Mouse (Mus musculus) stomach, embryonic 14.5 days (tissue): ENCODE data around the gene Cerkl. TPM values are rescaled to one million over a fixed set of nuclear protein-coding genes. Genes with fewer than 3 reads are reported as not detected.

Experiments used
- ATAC-seq: fragments of 200-750 bp; cut with Nextera tagmentation; 2 replicates; pipeline ENCODE4 v1.8.0; 2017; ENCODE audit warnings: low read depth, moderate TSS enrichment; ENCODE audit not compliant: insufficient number of reproducible peaks, insufficient read depth, low FRiP score
- H3K27ac ChIP-seq: fragments of 300-500 bp; sonication (generic); 2 replicates; pipeline ENCODE4 v1.5.1; 2014; ENCODE audit warnings: mild to moderate bottlenecking, low read length, moderate library complexity, mixed read lengths
- H3K27me3 ChIP-seq: fragments of 300-500 bp; sonication (generic); 2 replicates; pipeline ENCODE4 v1.6.1; 2014; ENCODE audit warnings: low read length, control low read depth, mixed read lengths; ENCODE audit not compliant: control insufficient read depth, insufficient read depth
- H3K36me3 ChIP-seq: fragments of 300-500 bp; sonication (generic); 2 replicates; pipeline ENCODE4 v1.6.1; 2014; ENCODE audit warnings: mild to moderate bottlenecking, control low read depth, low read length, moderate library complexity, mixed read lengths; ENCODE audit not compliant: control insufficient read depth, insufficient read depth
- H3K4me1 ChIP-seq: fragments of 300-500 bp; sonication (generic); 2 replicates; pipeline ENCODE4 v1.6.1; 2014; ENCODE audit warnings: low read length, control low read depth, mixed read lengths; ENCODE audit not compliant: control insufficient read depth, insufficient read depth
- H3K4me2 ChIP-seq: fragments of 300-500 bp; sonication (generic); replicated peaks from 2 replicates; pipeline ENCODE4 v1.6.1; 2014; ENCODE audit warnings: low read depth, low read length, control low read depth
- H3K4me3 ChIP-seq: fragments of 300-500 bp; sonication (generic); 2 replicates; pipeline ENCODE4 v1.5.1; 2014; ENCODE audit warnings: low read depth, low read length, control low read depth
- H3K9ac ChIP-seq: fragments of 300-500 bp; sonication (generic); replicated peaks from 2 replicates; pipeline ENCODE4 v1.6.1; 2014; ENCODE audit warnings: low read depth, mild to moderate bottlenecking, control low read depth, low read length, moderate library complexity, mixed read lengths
- H3K9me3 ChIP-seq: fragments of 300-500 bp; sonication (generic); 2 replicates; pipeline ENCODE4 v1.6.1; 2016; ENCODE audit warnings: low read depth, low read length, control low read depth; ENCODE audit not compliant: control insufficient read depth
- WGBS: fragments of 180-500 bp; shearing (Covaris S2); extraction: QIAGEN DNeasy Blood & Tissue Kit; methylation state at CpG from one replicate; pipeline ENCODE4 v1.1.7; 2014; 5-methylcytosine and 5-hydroxymethylcytosine counted together
- polyA plus RNA-seq: library from polyadenylated mRNA; unstranded; fragments of >200 nt; fragmentation: Nextera tagmentation; extraction: Ambion mirVana; gene quantifications from 2 replicates; pipeline ENCODE4 v1.2.1, GENCODE M21; 2014

The Cerkl gene
- polyA plus RNA-seq, 1 experiment from 2014 or later = 1.4 TPM

GRCm38 (mm10) chr2:79459061-79460045 is 2.8 kb upstream of the Cerkl start:
- no peak overlapping the region for H3K4me3 ChIP-seq

GRCm38 (mm10) chr2:79457932-79458331 is 1.3 kb upstream of the Cerkl start:
- peaks cover 64% of the 10 kb centered on the region for H3K27me3 ChIP-seq
- ATAC-seq = no peak
- no peaks in the 10 kb centered on the region for H3K4me1 ChIP-seq
- H3K4me3 ChIP-seq = no peak overlapping the region
- WGBS = 24% methylated on average over 3 of the region's 3 CpGs
- no peak overlapping the region for H3K9ac ChIP-seq
- H3K36me3 ChIP-seq = no peaks in the 10 kb centered on the region
- no peaks in the 10 kb centered on the region for H3K9me3 ChIP-seq
- no peak overlapping the region for H3K4me2 ChIP-seq
- H3K27ac ChIP-seq = no peak overlapping the region

More at GRCm38 (mm10) chr2:79459061-79460045, 2.8 kb upstream of the Cerkl start:
- Histone ChIP-seq H3K9ac (no peak overlapping the region), H3K36me3 (no peaks in the 10 kb centered on the region), H3K27ac (no peak overlapping the region), H3K9me3 (no peaks in the 10 kb centered on the region), H3K27me3 (peaks cover 62% of the 10 kb centered on the region), H3K4me2 (no peak overlapping the region), H3K4me1 (no peaks in the 10 kb centered on the region)
- no peak for ATAC-seq
- WGBS = 3% methylated on average over 41 of the region's 44 CpGs

DNA sequence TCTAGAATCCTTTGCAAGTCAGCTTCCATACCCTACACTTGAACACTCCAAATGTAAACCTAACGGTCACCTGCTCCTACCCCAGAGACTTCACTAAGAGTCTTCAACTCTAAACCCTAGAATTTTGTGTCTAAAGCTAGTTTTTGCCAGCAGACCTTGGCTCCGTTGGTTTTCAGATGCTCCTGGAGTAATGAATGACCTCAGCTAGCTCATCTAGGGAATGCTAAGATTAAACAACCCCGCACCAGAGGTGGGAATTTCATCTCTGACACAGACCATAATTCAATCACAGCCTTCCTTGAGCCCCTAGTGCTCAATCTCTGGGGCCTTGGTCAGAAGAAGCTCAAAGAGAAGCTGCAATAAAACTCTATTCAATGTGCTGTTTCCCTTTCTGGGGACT is 849 bp upstream of the Cerkl start:
- H3K4me1 ChIP-seq = no peaks in the 10 kb centered on the region
- H3K36me3 ChIP-seq = no peaks in the 10 kb centered on the region
- H3K9me3 ChIP-seq = no peaks in the 10 kb centered on the region
- H3K4me2 ChIP-seq = no peak overlapping the region
- H3K4me3 ChIP-seq = no peak overlapping the region
- ATAC-seq = no peak
- H3K27me3 ChIP-seq = peaks cover 64% of the 10 kb centered on the region
- WGBS = 55% methylated on average over 3 of the region's 3 CpGs
- H3K27ac ChIP-seq = no peak overlapping the region
- H3K9ac ChIP-seq = no peak overlapping the region

GRCm38 (mm10) chr2:79455646-79456045 is 939 bp downstream of the Cerkl start:
- Histone ChIP-seq H3K4me2 (no peak overlapping the region), H3K4me3 (no peak overlapping the region), H3K36me3 (no peaks in the 10 kb centered on the region), H3K4me1 (no peaks in the 10 kb centered on the region), H3K9me3 (no peaks in the 10 kb centered on the region), H3K27ac (no peak overlapping the region), H3K27me3 (peaks cover 64% of the 10 kb centered on the region), H3K9ac (no peak overlapping the region)
- 4% methylated on average over 10 of the region's 10 CpGs for WGBS
- no peak for ATAC-seq

- H3K27ac ChIP-seq = no peak overlapping the region
- no peaks in the 10 kb centered on the region for H3K4me1 ChIP-seq
- H3K9me3 ChIP-seq = no peaks in the 10 kb centered on the region
- H3K9ac ChIP-seq = no peak overlapping the region
- peaks cover 57% of the 10 kb centered on the region for H3K27me3 ChIP-seq
- no peaks in the 10 kb centered on the region for H3K36me3 ChIP-seq
- 20% methylated on average over 15 of the region's 15 CpGs for WGBS
- no peak overlapping the region for H3K4me3 ChIP-seq
- ATAC-seq = no peak
- no peak overlapping the region for H3K4me2 ChIP-seq
These were observed 1.7 kb downstream of the Cerkl start for GRCm38 (mm10) chr2:79454786-79455446.

DNA sequence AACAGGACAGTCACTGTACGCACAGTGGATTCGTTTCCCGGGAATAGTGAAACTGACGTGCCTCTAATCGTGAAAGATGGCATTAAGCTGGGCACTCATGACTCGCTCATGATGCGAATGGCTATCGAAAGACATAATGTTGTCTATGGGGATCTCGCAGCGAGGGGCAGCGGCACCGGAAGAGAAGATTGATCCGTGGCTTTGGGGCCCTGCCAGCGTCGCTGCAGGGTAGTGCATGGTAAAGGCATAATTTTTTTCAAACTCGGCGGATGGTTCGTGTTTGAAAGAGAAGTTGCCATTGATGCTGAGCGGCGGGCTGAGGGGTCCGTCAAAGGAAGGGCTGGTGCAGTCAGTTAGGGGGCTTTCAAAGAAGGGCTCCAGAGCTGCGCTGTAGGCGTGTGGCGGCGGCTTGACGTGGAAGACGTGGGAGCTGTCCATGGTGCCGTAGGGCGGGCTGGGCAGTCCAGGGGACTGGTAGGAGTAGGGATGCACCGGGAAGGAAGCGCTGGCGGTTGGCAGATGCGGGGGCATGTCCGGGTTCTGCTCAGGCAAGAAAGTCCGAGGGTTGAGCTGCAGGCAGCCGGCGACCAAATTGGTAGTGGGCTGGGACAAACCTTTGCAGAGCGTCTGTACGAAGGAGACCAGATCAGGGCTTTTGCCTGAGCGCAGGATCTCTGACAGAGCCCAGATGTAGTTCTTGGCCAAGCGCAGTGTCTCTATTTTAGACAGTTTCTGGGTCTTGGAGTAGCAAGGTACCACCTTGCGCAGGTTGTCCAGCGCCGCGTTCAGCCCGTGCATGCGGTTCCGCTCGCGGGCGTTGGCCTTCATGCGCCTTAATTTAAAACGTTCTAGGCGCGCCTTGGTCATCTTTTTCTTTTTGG is 2.4 kb downstream of the Cerkl start:
- peak overlapping the region; percentile 62 for H3K4me2 ChIP-seq
- no peaks in the 10 kb centered on the region for H3K36me3 ChIP-seq
- peaks cover 50% of the 10 kb centered on the region for H3K27me3 ChIP-seq
- no peak overlapping the region for H3K9ac ChIP-seq
- no peak overlapping the region for H3K27ac ChIP-seq
- H3K9me3 ChIP-seq = no peaks in the 10 kb centered on the region
- H3K4me3 ChIP-seq = peak overlapping the region; percentile 31
- 3% methylated on average over 55 of the region's 55 CpGs for WGBS
- no peaks in the 10 kb centered on the region for H3K4me1 ChIP-seq
- ATAC-seq = peak; percentile 84; the same call in 1 of the 2 replicates

DNA sequence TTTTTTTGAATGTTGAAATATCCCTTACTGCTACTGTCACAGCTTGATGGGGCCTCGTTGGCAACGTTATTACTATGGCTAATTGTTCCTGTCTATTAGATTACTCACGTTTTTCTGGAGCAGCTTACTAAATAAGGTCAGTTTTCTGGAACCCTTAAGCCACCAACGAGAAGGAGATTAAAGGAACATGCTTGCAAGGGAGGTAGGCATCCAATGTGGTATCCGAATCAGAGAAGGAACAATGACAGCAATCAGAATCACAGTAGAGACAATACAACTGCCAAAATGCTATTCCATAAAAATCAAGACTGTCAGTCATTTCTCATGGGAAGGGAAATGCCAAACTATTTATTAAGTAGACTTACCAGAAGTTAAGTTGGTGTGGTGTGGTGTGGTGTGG is 5.1 kb downstream of the Cerkl start:
- 51% methylated on average over 5 of the region's 5 CpGs for WGBS
- no peaks in the 10 kb centered on the region for H3K4me1 ChIP-seq
- no peak overlapping the region for H3K27ac ChIP-seq
- no peak overlapping the region for H3K4me2 ChIP-seq
- no peak overlapping the region for H3K4me3 ChIP-seq
- no peaks in the 10 kb centered on the region for H3K36me3 ChIP-seq
- H3K9ac ChIP-seq = no peak overlapping the region
- H3K27me3 ChIP-seq = peaks cover 23% of the 10 kb centered on the region
- H3K9me3 ChIP-seq = no peaks in the 10 kb centered on the region
- ATAC-seq = no peak
